Mouse (Mus musculus): ENCODE results near the gene Camkk2. TPM values are rescaled to one million over a fixed set of nuclear protein-coding genes. Genes with fewer than 3 reads are reported as not detected.

Gene Camkk2
- total RNA-seq, 2 experiments from 2014 or later = 21.1 to 22.5 TPM

GRCm38 (mm10) chr5:122702156-122702555 lies 77.1 kb downstream of the Camkk2 start:
- DNase-seq (ENCODE audit: low spot score in 2 of 2) = no peak

DNA sequence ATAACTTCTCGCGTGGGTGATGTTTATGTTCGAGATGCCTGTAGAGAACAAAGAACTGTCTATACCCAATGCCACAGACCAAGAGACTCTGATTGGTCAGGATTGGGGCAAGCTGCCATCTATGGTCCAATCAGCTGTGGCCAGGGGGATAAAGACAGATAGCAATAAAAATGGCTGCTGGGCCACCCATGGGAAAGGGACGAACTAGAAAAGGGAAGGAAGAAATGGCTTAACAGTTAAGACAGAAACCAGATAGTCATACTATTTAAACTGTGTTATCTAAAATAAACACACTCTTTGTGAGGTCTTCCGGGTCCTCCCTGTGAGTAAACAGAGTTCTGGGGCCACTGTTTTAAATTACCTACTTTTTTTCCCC lies 78.4 kb downstream of the Camkk2 start:
- no peak for DNase-seq (ENCODE audit: low spot score in 2 of 2)

- no peak for DNase-seq (ENCODE audit: low spot score in 2 of 2)
Measured at GRCm38 (mm10) chr5:122700109-122700836, 78.9 kb downstream of the Camkk2 start.

DNA sequence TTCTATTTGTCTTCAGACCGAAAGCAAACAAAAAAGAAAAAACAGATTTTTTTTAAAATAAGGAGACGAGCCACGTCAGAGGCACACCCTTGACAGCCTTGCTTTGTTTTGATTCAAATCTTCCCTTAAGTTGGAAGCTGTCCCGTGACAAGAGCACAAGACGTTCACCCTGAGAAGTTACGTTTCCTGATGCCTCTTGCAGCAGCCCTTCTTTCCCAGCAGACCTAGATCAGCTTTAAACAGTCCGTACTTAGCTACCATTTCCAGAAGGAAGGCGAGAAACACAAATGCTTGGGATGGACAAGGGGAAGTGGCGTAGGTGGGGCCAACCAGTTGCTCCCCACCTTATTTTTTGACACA lies 80.5 kb downstream of the Camkk2 start:
- no peak for DNase-seq (ENCODE audit: low spot score in 2 of 2)

- no peak for DNase-seq (ENCODE audit: low spot score in 2 of 2)
Measured at GRCm38 (mm10) chr5:122698041-122698700, 81.0 kb downstream of the Camkk2 start.

DNA sequence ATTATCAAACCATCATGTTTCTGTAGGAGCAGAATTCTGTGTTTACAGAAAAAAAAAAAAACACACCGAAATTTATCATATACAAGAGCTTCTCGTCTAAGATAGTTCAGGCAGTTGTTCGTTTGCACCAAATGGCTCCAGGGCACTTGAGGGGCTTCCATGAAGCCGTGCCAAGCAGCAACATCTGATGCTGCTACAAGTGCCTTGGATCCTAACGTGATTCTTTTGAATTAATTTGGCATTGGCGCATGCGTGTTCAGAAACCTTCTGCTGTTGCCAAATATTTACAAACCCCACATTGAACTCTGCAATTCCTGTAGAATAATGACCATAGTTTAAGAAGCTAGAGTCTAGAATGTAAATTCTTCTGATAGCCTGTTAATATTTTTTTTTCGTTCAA lies 83.7 kb downstream of the Camkk2 start:
- no peak for DNase-seq (ENCODE audit: low spot score in 2 of 2)

DNA sequence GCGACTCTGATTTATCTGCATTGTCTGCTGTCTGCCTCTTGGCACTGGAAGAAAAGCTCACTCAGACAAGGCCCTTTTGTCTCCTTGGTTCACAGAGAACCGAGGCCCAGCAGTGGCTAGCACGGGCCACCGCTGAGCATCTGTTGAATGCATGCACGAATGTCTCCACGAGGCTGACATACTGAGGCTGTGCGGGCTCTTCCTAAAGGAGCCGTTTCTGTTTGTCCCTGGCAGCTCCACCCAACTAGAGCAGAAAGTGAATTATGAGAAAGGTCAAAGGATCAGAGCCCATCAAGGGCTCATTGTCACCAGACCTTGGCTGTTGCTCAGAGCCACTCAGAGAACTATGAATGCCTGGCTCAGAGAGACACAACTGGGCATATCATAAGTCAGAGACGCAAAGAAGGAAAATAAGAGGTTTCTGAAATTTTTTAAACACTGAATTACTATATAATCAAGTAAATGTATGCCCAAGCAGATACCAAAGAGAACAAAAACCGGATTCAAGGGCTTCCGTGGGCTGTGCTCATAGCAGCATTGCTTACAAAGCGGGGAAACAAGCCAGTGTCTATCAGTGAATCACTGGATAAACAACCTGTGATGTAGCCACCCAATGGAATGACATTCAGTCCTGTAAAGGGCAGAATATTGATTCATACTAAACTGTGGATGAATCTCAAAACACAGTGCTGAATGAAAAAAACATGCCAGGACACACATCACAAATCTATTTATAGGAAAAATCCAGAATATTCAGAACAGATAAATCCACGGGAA lies 85.6 kb downstream of the Camkk2 start:
- no peak for DNase-seq (ENCODE audit: low spot score in 2 of 2)

- DNase-seq (ENCODE audit: low spot score in 2 of 2) = no peak
Measured at GRCm38 (mm10) chr5:122690486-122690885, 88.7 kb downstream of the Camkk2 start.

- DNase-seq (ENCODE audit: low spot score in 2 of 2) = no peak
Measured at GRCm38 (mm10) chr5:122689153-122689552, 90.1 kb downstream of the Camkk2 start.

DNA sequence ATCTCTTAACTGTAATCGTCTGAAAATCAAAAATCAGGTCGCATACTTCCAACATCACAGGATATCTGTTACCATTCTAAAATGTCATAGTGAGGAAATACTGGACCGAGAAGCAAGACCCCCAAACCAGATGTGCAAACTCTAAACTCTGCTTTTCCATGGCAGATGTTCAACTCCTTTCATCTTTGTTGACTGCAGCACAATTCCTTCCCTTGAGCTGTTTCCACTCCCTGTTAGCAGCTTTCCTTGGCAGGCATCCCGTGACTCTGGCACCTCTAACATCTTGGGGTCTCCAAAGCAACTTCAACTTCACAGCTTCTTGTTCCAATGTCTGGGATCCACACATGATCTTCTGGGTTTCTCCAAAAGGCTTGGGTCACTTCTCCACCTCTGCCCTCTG lies 91.8 kb downstream of the Camkk2 start:
- no peak for DNase-seq (ENCODE audit: low spot score in 2 of 2)

- DNase-seq (ENCODE audit: low spot score in 2 of 2) = no peak
Measured at GRCm38 (mm10) chr5:122683926-122684325, 95.3 kb downstream of the Camkk2 start.

GRCm38 (mm10) chr5:122681276-122681675 lies 97.9 kb downstream of the Camkk2 start:
- no peak for DNase-seq (ENCODE audit: low spot score in 2 of 2)

Small RNA genes lying within 50 kb of the gene (microRNA-seq; reads per million reads assigned to microRNA genes)
- gene Mir8115 = 2.5 reads per million, percentile 5 among the genes with 10 or more reads in this experiment

Other genes with a start within 250 kb of the Camkk2 start
- 10 to 100 TPM; 14.9 to 27.0 TPM for gene Ift81, start 164.9 kb downstream of the Camkk2 start, total RNA-seq (2021)
- 1 to 10 TPM; 5.1 to 6.0 TPM for gene P2rx7, start 135.5 kb downstream of the Camkk2 start, total RNA-seq (2021)
- 10 to 100 TPM; 13.4 to 15.4 TPM for gene P2rx4, start 71.9 kb downstream of the Camkk2 start, total RNA-seq (2021)
- gene Anapc5, start 41.9 kb upstream of the Camkk2 start, total RNA-seq (2021) = 100 to 1,000 TPM; 245 TPM
- 10 to 100 TPM; 17.6 to 20.1 TPM for gene Rnf34, start 70.6 kb upstream of the Camkk2 start, total RNA-seq (2021)
- gene Kdm2b, start 210.4 kb upstream of the Camkk2 start, total RNA-seq (2021) = 10 to 100 TPM; 26.0 to 31.7 TPM
- gene Orai1, start 235.7 kb upstream of the Camkk2 start, total RNA-seq (2021) = 10 to 100 TPM; 46.2 to 53.8 TPM

Measured in gastrocnemius, postnatal 4 days (tissue).